Mouse (Mus musculus): ENCODE measurements at regions not wholly inside any gene's neighbourhood (a gene's known extent, or its start where the extent isn't known, plus 50 kb on each side); places are given as distances from the start of the nearest gene placed in this dataset.
A peak's percentile ranks its signal among the peaks of the same experiment; 100 is the strongest.

- DNase-seq = peak; percentile 53 to 77
Measured at GRCm38 (mm10) chr4:25542136-25542535, 257.9 kb downstream of the Fut9 start.

Data from cerebellum, postnatal 10 days (tissue).